Mouse (Mus musculus): ENCODE measurements around the gene Pced1a. TPM values are rescaled to one million over a fixed set of nuclear protein-coding genes. Genes with fewer than 3 reads are reported as not detected.
"Not testable (repeated sequence)": the region's sequence is repeated elsewhere in the genome, so short reads cannot be mapped to it uniquely, and the experiment has no call there.

Pced1a gene
- total RNA-seq, 2 experiments from 2014 or later: 12.9 to 14.6 TPM

GRCm38 (mm10) chr2:130390993-130391625 is 33.4 kb downstream of the Pced1a start:
- no peak for DNase-seq

GRCm38 (mm10) chr2:130388796-130389195 is 35.7 kb downstream of the Pced1a start:
- DNase-seq: no peak

GRCm38 (mm10) chr2:130386212-130386611 is 38.3 kb downstream of the Pced1a start:
- DNase-seq: no peak

- no peak for DNase-seq
Measured at GRCm38 (mm10) chr2:130383895-130384294, 40.6 kb downstream of the Pced1a start.

- no peak for DNase-seq
Measured at GRCm38 (mm10) chr2:130383205-130383604, 41.3 kb downstream of the Pced1a start.

- DNase-seq: no peak
Measured at GRCm38 (mm10) chr2:130374951-130375350, 49.5 kb downstream of the Pced1a start.

GRCm38 (mm10) chr2:130373026-130373425 is 51.5 kb downstream of the Pced1a start:
- not testable (repeated sequence) for DNase-seq

- no peak for DNase-seq
Measured at GRCm38 (mm10) chr2:130367386-130367785, 57.1 kb downstream of the Pced1a start.

Other genes with a start within 250 kb of the Pced1a start
- 100 to 1,000 TPM; 184 to 187 TPM for gene Snrpb, start 245.3 kb downstream of the Pced1a start, total RNA-seq (2021)
- not detected for gene Tmc2, start 229.5 kb downstream of the Pced1a start, total RNA-seq (2021)
- gene Nop56, start 150.3 kb downstream of the Pced1a start, total RNA-seq (2021): 100 to 1,000 TPM in 1 of 2 experiments, 10 to 100 TPM in 1; 94.9 to 131 TPM
- 100 to 1,000 TPM; 421 to 428 TPM for gene Idh3b, start 140.2 kb downstream of the Pced1a start, total RNA-seq (2021)
- 1 to 10 TPM; 3.4 to 3.7 TPM for gene Ebf4, start 129.5 kb downstream of the Pced1a start, total RNA-seq (2021)
- 10 to 100 TPM in 1 of 2 experiments, 1 to 10 TPM in 1; 7.1 to 11.3 TPM for gene Cpxm1, start 27.1 kb downstream of the Pced1a start, total RNA-seq (2021)
- not detected for gene Gm28372, start 19.5 kb downstream of the Pced1a start, total RNA-seq (2021)
- not detected for gene 1700020A23Rik, start 19.4 kb downstream of the Pced1a start, total RNA-seq (2021)
- gene Tmem239, start 18.2 kb downstream of the Pced1a start, total RNA-seq (2021): not detected
- gene Vps16, start 362 bp downstream of the Pced1a start, total RNA-seq (2021): 10 to 100 TPM; 62.9 to 63.9 TPM
- 100 to 1,000 TPM; 117 to 143 TPM for gene Ptpra, start 25.6 kb upstream of the Pced1a start, total RNA-seq (2021)
- 10 to 100 TPM; 56.5 to 70.3 TPM for gene Mrps26, start 139.0 kb upstream of the Pced1a start, total RNA-seq (2021)
- gene Oxt, start 151.5 kb upstream of the Pced1a start, total RNA-seq (2021): not detected
- not detected for gene Avp, start 157.9 kb upstream of the Pced1a start, total RNA-seq (2021)
- gene Fastkd5, start 205.3 kb upstream of the Pced1a start, total RNA-seq (2021): 10 to 100 TPM; 11.4 to 12.9 TPM
- 1 to 10 TPM; 6.3 to 6.9 TPM for gene Ubox5, start 205.3 kb upstream of the Pced1a start, total RNA-seq (2021)
- gene Lzts3, start 218.1 kb upstream of the Pced1a start, total RNA-seq (2021): 10 to 100 TPM; 13.2 to 14.8 TPM
- 100 to 1,000 TPM; 199 to 232 TPM for gene Ddrgk1, start 240.0 kb upstream of the Pced1a start, total RNA-seq (2021)
- 10 to 100 TPM; 28.1 to 31.2 TPM for gene Itpa, start 242.9 kb upstream of the Pced1a start, total RNA-seq (2021)